Mouse (Mus musculus) cerebellum, adult 2 months (tissue): Measurements from ENCODE around the gene Zfp787.

Experiments
- CTCF ChIP-seq: fragments of 200-500 bp; IDR thresholded peaks from 2 replicates; pipeline ENCODE4 v1.5.1; 2011; ENCODE audit warnings: low read depth, mild to moderate bottlenecking, control low read depth, low read length, moderate library complexity, borderline replicate concordance; ENCODE audit not compliant: insufficient read depth
- POLR2A ChIP-seq: fragments of 200-500 bp; IDR thresholded peaks from 2 replicates; pipeline ENCODE4 v1.6.1; 2011; ENCODE audit warnings: low read length, control low read depth, borderline replicate concordance; ENCODE audit not compliant: insufficient read depth

- TF ChIP-seq CTCF, result no peak
- no peak for TF ChIP-seq POLR2A
These were observed 19.3 kb downstream of the Zfp787 start for GRCm38 (mm10) chr7:6136497-6136896.
